Mouse (Mus musculus) lung, adult 2 months (tissue): ENCODE measurements at regions not wholly inside any gene's neighbourhood (a gene's known extent, or its start where the extent isn't known, plus 50 kb on each side); places are given as distances from the start of the nearest gene placed in this dataset.

Experiments
- CTCF ChIP-seq: fragments of 200-500 bp; IDR thresholded peaks from 2 replicates; pipeline ENCODE4 v1.5.1; 2011; ENCODE audit warnings: mild to moderate bottlenecking, low read length, control low read depth; ENCODE audit not compliant: insufficient read depth
- POLR2A ChIP-seq: fragments of 200-500 bp; IDR thresholded peaks from 2 replicates; pipeline ENCODE4 v1.6.1; 2011; ENCODE audit warnings: low read depth, mild to moderate bottlenecking, control low read depth, low read length, borderline replicate concordance; ENCODE audit errors: extremely low read depth

DNA sequence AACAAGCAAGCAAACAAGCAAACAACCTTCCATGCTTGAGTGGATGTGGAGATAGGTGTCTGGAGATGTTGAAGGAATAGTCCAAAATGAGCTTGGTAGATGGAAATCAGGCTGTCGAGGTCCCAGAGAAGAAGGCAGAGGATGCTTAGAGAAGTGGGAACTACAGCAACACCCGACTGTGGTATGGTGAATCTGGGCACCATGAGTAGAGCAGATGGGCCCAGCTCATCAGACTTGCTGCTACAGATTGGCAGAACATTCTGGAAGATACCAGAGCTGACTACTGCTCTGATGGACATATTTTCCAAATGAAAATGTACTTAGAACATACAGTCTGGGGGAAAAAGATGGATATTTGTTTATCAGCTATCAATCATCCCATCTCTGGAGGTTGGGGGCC is 142.9 kb downstream of the Fam173b start:
- TF ChIP-seq CTCF (no peak), POLR2A (no peak)
